10 mouse cellular contexts compared by ENCODE assay signal in genomic region chr6:84425823-84426222, GRCm38 (mm10).
DNase-seq lines count a peak whose midpoint lies in the region; TF ChIP-seq lines count a peak whose summit lies in the region.
"Had no signal": no experiment of that assay in that cellular context is flagged by ENCODE, and none has a peak within 500 bp of the region (broad histone marks: within the 10 kb centered on the region; RNA-seq: fewer than 3 reads in every experiment).

No protein-coding gene starts in this region.

- peaks cover 7% of the 10 kb centered on the region for H3K27me3 ChIP-seq in C2C12 (ENCODE audit: control insufficient read depth, insufficient read depth, insufficient read length)
- H3K27me3 ChIP-seq: neural tube, embryonic 12.5 days had no signal

- no peak overlapping the region for H3ac ChIP-seq in C2C12 (ENCODE audit: control insufficient read depth, insufficient read length, low read depth)

- no peaks in the 10 kb centered on the region for H3K36me3 ChIP-seq in C2C12 (ENCODE audit: control insufficient read depth, insufficient read depth)
- H3K36me3 ChIP-seq: heart, embryonic 15.5 days; neural tube, embryonic 12.5 days had no signal

- intact Hi-C loops in gastrocnemius, postnatal 14 days (cut with DNase I; ENCODE audit: low total_unique reads) = no loop called here
- intact Hi-C loops in left cerebral cortex, postnatal 14 days (cut with DNase I) = loop anchor here (5.0 kb wide), 1 partner anchor 166 kb away; the partner anchor contains the start of gene Cyp26b1

- H3K4me3 ChIP-seq in C2C12 (ENCODE audit: insufficient read depth, poor library complexity, severe bottlenecking) = no peak overlapping the region
- H3K4me3 ChIP-seq: heart, embryonic 15.5 days; neural tube, embryonic 12.5 days had no signal

- no peaks in the 10 kb centered on the region for H3K79me2 ChIP-seq in C2C12 (ENCODE audit: control insufficient read depth, insufficient read depth)

- TF ChIP-seq CTCF in C2C12 (IDR thresholded peaks at IDR 0.05; ENCODE audit: control insufficient read depth, insufficient read depth, insufficient read length) = peak; percentile 92

- DNase-seq in gastrocnemius, postnatal 14 days = peak; percentile 36
- no peak for DNase-seq in gastrocnemius, adult 18-20 months (ENCODE audit: low spot score)
- DNase-seq in cerebellum, adult 11-12 months = peak; percentile 13
- peak; percentile 32 for DNase-seq in forelimb bud, embryonic 11.5 days (ENCODE audit: low read depth, low spot score)
- DNase-seq in left cerebral cortex, postnatal 14 days (ENCODE audit: low spot score in 2 of 2) = peak; percentile 37 to 54
- DNase-seq in retina, postnatal 1 day = peak; percentile 55
- no peak for DNase-seq in c-Kit-positive CD71-positive TER-119-positive erythroid progenitor cells, embryonic 14.5 days (ENCODE audit: low spot score)

- H3K79me3 ChIP-seq in C2C12 (ENCODE audit: low read depth) = no peaks in the 10 kb centered on the region

TF ChIP-seq in C2C12, 6 proteins besides CTCF, POLR2A, EP300 and RAD21:
- TF ChIP-seq MYOD1 (IDR thresholded peaks at IDR 0.05; ENCODE audit: control insufficient read depth, insufficient read length, low read depth) (no peak), USF1 (IDR thresholded peaks at IDR 0.05; ENCODE audit: low read depth) (no peak), CEBPB (IDR thresholded peaks at IDR 0.05; ENCODE audit: low read depth) (no peak), MYOG (IDR thresholded peaks at IDR 0.05; ENCODE audit: control insufficient read depth, extremely low read depth, insufficient read length) (no peak), FOSL1 (IDR thresholded peaks at IDR 0.05; ENCODE audit: insufficient read depth, low read length, poor library complexity, severe bottlenecking) (no peak), MAX (IDR thresholded peaks at IDR 0.05) (no peak)

Comparison
In these comparisons a context has a peak if more than half of its experiments do, and no peak if none do; other contexts are left out.
1. DNase-seq: peak in gastrocnemius, postnatal 14 days (single experiment), cerebellum, adult 11-12 months (single experiment), forelimb bud, embryonic 11.5 days (single experiment), left cerebral cortex, postnatal 14 days (2 of 2) and retina, postnatal 1 day (single experiment); none in gastrocnemius, adult 18-20 months (single experiment) and c-Kit-positive CD71-positive TER-119-positive erythroid progenitor cells, embryonic 14.5 days (single experiment).